Mouse (Mus musculus): ENCODE data around the gene Lpgat1. TPM values are rescaled to one million over a fixed set of nuclear protein-coding genes. Genes with fewer than 3 reads are reported as not detected.

The Lpgat1 gene
- polyA plus RNA-seq, 1 experiment from 2014 or later = 32.2 TPM

- Histone ChIP-seq H3K4me2 (replicated peaks) (no peak overlapping the region), H3K9ac (replicated peaks) (no peak overlapping the region), H3K27me3 (no peaks in the 10 kb centered on the region), H3K4me1 (peaks cover 13% of the 10 kb centered on the region), H3K36me3 (no peaks in the 10 kb centered on the region), H3K27ac (replicated peaks) (no peak overlapping the region), H3K4me3 (no peak overlapping the region), H3K9me3 (no peaks in the 10 kb centered on the region)
- 85% methylated on average over 2 of the region's 2 CpGs for WGBS
- no peak for ATAC-seq (replicated peaks)
Observed at GRCm38 (mm10) chr1:191715150-191715549, 2.5 kb upstream of the Lpgat1 start.

GRCm38 (mm10) chr1:191717141-191717540 is 493 bp upstream of the Lpgat1 start:
- Histone ChIP-seq H3K36me3 (no peaks in the 10 kb centered on the region), H3K4me3 (peak overlapping the region; percentile 99), H3K9ac (replicated peaks) (peak overlapping the region; percentile 98), H3K9me3 (no peaks in the 10 kb centered on the region), H3K4me1 (peaks cover 32% of the 10 kb centered on the region), H3K27me3 (no peaks in the 10 kb centered on the region), H3K27ac (replicated peaks) (peak overlapping the region; percentile 95), H3K4me2 (replicated peaks) (peak overlapping the region; percentile 81)
- 0% methylated on average over 1 of the region's 1 CpGs for WGBS
- peak; percentile 23; the same call in 1 of the 2 replicates for ATAC-seq (replicated peaks)

GRCm38 (mm10) chr1:191718522-191719281 is 1.1 kb downstream of the Lpgat1 start:
- no peaks in the 10 kb centered on the region for H3K9me3 ChIP-seq
- peak overlapping the region; percentile 98 for H3K9ac ChIP-seq (replicated peaks)
- under 1% methylated on average over 70 of the region's 84 CpGs for WGBS
- peak; percentile 56 for ATAC-seq (replicated peaks)
- H3K4me1 ChIP-seq = peaks cover 44% of the 10 kb centered on the region
- H3K4me3 ChIP-seq = peak overlapping the region; percentile 99
- H3K27me3 ChIP-seq = no peaks in the 10 kb centered on the region
- H3K36me3 ChIP-seq = peaks cover 3% of the 10 kb centered on the region; the same call in 1 of the 2 replicates
- peak overlapping the region; percentile 95 for H3K27ac ChIP-seq (replicated peaks)
- H3K4me2 ChIP-seq (replicated peaks) = peak overlapping the region; percentile 81

- Histone ChIP-seq H3K27me3 (no peaks in the 10 kb centered on the region), H3K4me1 (peaks cover 45% of the 10 kb centered on the region), H3K9ac (replicated peaks) (peak overlapping the region; percentile 98), H3K4me2 (replicated peaks) (peak overlapping the region; percentile 81), H3K27ac (replicated peaks) (peak overlapping the region; percentile 95), H3K9me3 (no peaks in the 10 kb centered on the region), H3K36me3 (peaks cover 9% of the 10 kb centered on the region), H3K4me3 (peak overlapping the region; percentile 99)
- no peak for ATAC-seq (replicated peaks)
- 7% methylated on average over 11 of the region's 11 CpGs for WGBS
Observed at GRCm38 (mm10) chr1:191719326-191719725, 1.7 kb downstream of the Lpgat1 start.

- H3K4me2 ChIP-seq (replicated peaks) = peak overlapping the region; percentile 81
- peaks cover 13% of the 10 kb centered on the region for H3K36me3 ChIP-seq
- peak overlapping the region; percentile 23 for H3K4me3 ChIP-seq
- 50% methylated on average over 3 of the region's 3 CpGs for WGBS
- ATAC-seq (replicated peaks) = no peak
- H3K27me3 ChIP-seq = no peaks in the 10 kb centered on the region
- peak overlapping the region; percentile 54 for H3K27ac ChIP-seq (replicated peaks)
- H3K9me3 ChIP-seq = no peaks in the 10 kb centered on the region
- peak overlapping the region; percentile 27 for H3K9ac ChIP-seq (replicated peaks)
- H3K4me1 ChIP-seq = peaks cover 45% of the 10 kb centered on the region
Observed at GRCm38 (mm10) chr1:191720419-191720818, 2.8 kb downstream of the Lpgat1 start.

GRCm38 (mm10) chr1:191722706-191723105 is 5.1 kb downstream of the Lpgat1 start:
- peaks cover 39% of the 10 kb centered on the region for H3K4me1 ChIP-seq
- H3K4me3 ChIP-seq = no peak overlapping the region
- H3K4me2 ChIP-seq (replicated peaks) = no peak overlapping the region
- H3K36me3 ChIP-seq = peaks cover 17% of the 10 kb centered on the region
- no peak overlapping the region for H3K27ac ChIP-seq (replicated peaks)
- no peaks in the 10 kb centered on the region for H3K9me3 ChIP-seq
- 76% methylated on average over 4 of the region's 4 CpGs for WGBS
- ATAC-seq (replicated peaks) = no peak
- H3K9ac ChIP-seq (replicated peaks) = no peak overlapping the region
- no peaks in the 10 kb centered on the region for H3K27me3 ChIP-seq

- H3K36me3 ChIP-seq = peaks cover 21% of the 10 kb centered on the region
- H3K27ac ChIP-seq (replicated peaks) = no peak overlapping the region
- no peak overlapping the region for H3K4me3 ChIP-seq
- no peaks in the 10 kb centered on the region for H3K27me3 ChIP-seq
- no peak overlapping the region for H3K4me2 ChIP-seq (replicated peaks)
- H3K4me1 ChIP-seq = peaks cover 39% of the 10 kb centered on the region
- no peak overlapping the region for H3K9ac ChIP-seq (replicated peaks)
- H3K9me3 ChIP-seq = no peaks in the 10 kb centered on the region
- ATAC-seq (replicated peaks) = no peak
- WGBS = 45% methylated on average over 6 of the region's 6 CpGs
Observed at GRCm38 (mm10) chr1:191723675-191724074, 6.0 kb downstream of the Lpgat1 start.

- peaks cover 34% of the 10 kb centered on the region for H3K4me1 ChIP-seq
- no peaks in the 10 kb centered on the region for H3K9me3 ChIP-seq
- peaks cover 21% of the 10 kb centered on the region for H3K36me3 ChIP-seq
- H3K9ac ChIP-seq (replicated peaks) = no peak overlapping the region
- 78% methylated on average over 12 of the region's 12 CpGs for WGBS
- no peaks in the 10 kb centered on the region for H3K27me3 ChIP-seq
- no peak overlapping the region for H3K4me3 ChIP-seq
- ATAC-seq (replicated peaks) = no peak
- no peak overlapping the region for H3K27ac ChIP-seq (replicated peaks)
- H3K4me2 ChIP-seq (replicated peaks) = no peak overlapping the region
Observed at GRCm38 (mm10) chr1:191724385-191725061, 6.9 kb downstream of the Lpgat1 start.

- WGBS = 95% methylated on average over 4 of the region's 4 CpGs
- Histone ChIP-seq H3K9ac (replicated peaks) (no peak overlapping the region), H3K36me3 (peaks cover 14% of the 10 kb centered on the region; the same call in 1 of the 2 replicates), H3K4me2 (replicated peaks) (no peak overlapping the region), H3K4me3 (no peak overlapping the region), H3K4me1 (no peaks in the 10 kb centered on the region), H3K27me3 (no peaks in the 10 kb centered on the region), H3K27ac (replicated peaks) (no peak overlapping the region), H3K9me3 (no peaks in the 10 kb centered on the region)
- no peak for ATAC-seq (replicated peaks)
Observed at GRCm38 (mm10) chr1:191732623-191733022, 15.0 kb downstream of the Lpgat1 start.

- Histone ChIP-seq H3K27me3 (no peaks in the 10 kb centered on the region), H3K4me3 (no peak overlapping the region), H3K27ac (replicated peaks) (no peak overlapping the region), H3K4me2 (replicated peaks) (no peak overlapping the region), H3K4me1 (no peaks in the 10 kb centered on the region), H3K9me3 (no peaks in the 10 kb centered on the region), H3K9ac (replicated peaks) (no peak overlapping the region), H3K36me3 (peaks cover 10% of the 10 kb centered on the region; the same call in 1 of the 2 replicates)
- ATAC-seq (replicated peaks) = no peak
- 94% methylated on average over 4 of the region's 4 CpGs for WGBS
Observed at GRCm38 (mm10) chr1:191733822-191734221, 16.2 kb downstream of the Lpgat1 start.

GRCm38 (mm10) chr1:191736425-191736824 is 18.8 kb downstream of the Lpgat1 start:
- no peak for ATAC-seq (replicated peaks)
- H3K36me3 ChIP-seq = peaks cover 10% of the 10 kb centered on the region; the same call in 1 of the 2 replicates
- H3K4me2 ChIP-seq (replicated peaks) = no peak overlapping the region

GRCm38 (mm10) chr1:191737871-191738270 is 20.2 kb downstream of the Lpgat1 start:
- no peak for ATAC-seq (replicated peaks)
- H3K36me3 ChIP-seq = peaks cover 10% of the 10 kb centered on the region; the same call in 1 of the 2 replicates
- H3K27me3 ChIP-seq = no peaks in the 10 kb centered on the region
- no peak overlapping the region for H3K27ac ChIP-seq (replicated peaks)
- H3K4me1 ChIP-seq = no peaks in the 10 kb centered on the region
- no peak overlapping the region for H3K4me3 ChIP-seq
- 91% methylated on average over 6 of the region's 6 CpGs for WGBS
- H3K4me2 ChIP-seq (replicated peaks) = no peak overlapping the region
- H3K9me3 ChIP-seq = no peaks in the 10 kb centered on the region
- H3K9ac ChIP-seq (replicated peaks) = no peak overlapping the region

More at GRCm38 (mm10) chr1:191736425-191736824, 18.8 kb downstream of the Lpgat1 start:
- H3K4me1 ChIP-seq = no peaks in the 10 kb centered on the region
- H3K27me3 ChIP-seq = no peaks in the 10 kb centered on the region
- no peak overlapping the region for H3K4me3 ChIP-seq
- H3K9me3 ChIP-seq = no peaks in the 10 kb centered on the region
- no peak overlapping the region for H3K9ac ChIP-seq (replicated peaks)
- H3K27ac ChIP-seq (replicated peaks) = no peak overlapping the region
